In genomic region chr10:75591211-75591894, GRCm38 (mm10) we compare ENCODE assay signal across 8 mouse cellular contexts. TPM values are rescaled to one million over a fixed set of nuclear protein-coding genes. Genes with fewer than 3 reads are reported as not detected.
DNase-seq lines count a peak whose midpoint lies in the region; ATAC-seq and TF ChIP-seq lines count a peak whose summit lies in the region.

No protein-coding gene starts in this region.

- no peaks in the 10 kb centered on the region for H3K27me3 ChIP-seq in intestine, embryonic 14.5 days (replicated peaks; ENCODE audit: control insufficient read depth, insufficient read depth, low read length)
- H3K27me3 ChIP-seq in lung, postnatal 0 days (replicated peaks; ENCODE audit: insufficient read depth, low read length), result no peaks in the 10 kb centered on the region
- H3K27me3 ChIP-seq in stomach, embryonic 16.5 days (ENCODE audit: control insufficient read depth, insufficient read depth, low read length), result no peaks in the 10 kb centered on the region
- no peaks in the 10 kb centered on the region for H3K27me3 ChIP-seq in forebrain, embryonic 16.5 days (replicated peaks; ENCODE audit: control insufficient read depth, insufficient read depth, low read length)
- no peaks in the 10 kb centered on the region for H3K27me3 ChIP-seq in neural tube, embryonic 15.5 days (replicated peaks)

- no peak for ATAC-seq in intestine, embryonic 14.5 days (replicated peaks; ENCODE audit: low FRiP score, low TSS enrichment, low read depth)
- ATAC-seq in lung, postnatal 0 days, result peak; percentile 59
- peak; percentile 16; the same call in 1 of the 2 replicates for ATAC-seq in stomach, embryonic 16.5 days (ENCODE audit: insufficient read depth, low FRiP score)
- no peak for ATAC-seq in forebrain, embryonic 16.5 days
- no peak for ATAC-seq in neural tube, embryonic 15.5 days (ENCODE audit: low FRiP score)

- H3K9me3 ChIP-seq in intestine, embryonic 14.5 days (ENCODE audit: control insufficient read depth, low read length), result no peaks in the 10 kb centered on the region
- H3K9me3 ChIP-seq in lung, postnatal 0 days (ENCODE audit: low read length), result no peaks in the 10 kb centered on the region
- H3K9me3 ChIP-seq in stomach, embryonic 16.5 days (replicated peaks; ENCODE audit: control insufficient read depth, low read length), result no peaks in the 10 kb centered on the region
- no peaks in the 10 kb centered on the region for H3K9me3 ChIP-seq in forebrain, embryonic 16.5 days (ENCODE audit: control insufficient read depth, low read length)
- H3K9me3 ChIP-seq in neural tube, embryonic 15.5 days (replicated peaks), result no peaks in the 10 kb centered on the region

- 68% methylated on average over 12 of the region's 12 CpGs for WGBS in intestine, embryonic 14.5 days
- 59% methylated on average over 12 of the region's 12 CpGs for WGBS in lung, postnatal 0 days
- WGBS in stomach, embryonic 16.5 days, result 69% methylated on average over 12 of the region's 12 CpGs
- WGBS in forebrain, embryonic 16.5 days, result 82% methylated on average over 12 of the region's 12 CpGs
- WGBS in neural tube, embryonic 15.5 days, result 79% methylated on average over 12 of the region's 12 CpGs

- peak overlapping the region; percentile 7; the same call in 1 of the 2 replicates for H3K4me3 ChIP-seq in brown adipose tissue, adult 24 weeks (ENCODE audit: insufficient read depth, low read depth, low read length)
- H3K4me3 ChIP-seq in intestine, embryonic 14.5 days (ENCODE audit: low read depth, low read length), result no peak overlapping the region
- no peak overlapping the region for H3K4me3 ChIP-seq in lung, postnatal 0 days (ENCODE audit: low read depth, low read length)
- no peak overlapping the region for H3K4me3 ChIP-seq in stomach, embryonic 16.5 days (replicated peaks; ENCODE audit: low read length)
- H3K4me3 ChIP-seq in forebrain, embryonic 16.5 days (replicated peaks; ENCODE audit: low read length), result no peak overlapping the region
- H3K4me3 ChIP-seq in neural tube, embryonic 15.5 days (replicated peaks), result no peak overlapping the region

- no peaks in the 10 kb centered on the region for H3K36me3 ChIP-seq in intestine, embryonic 14.5 days (ENCODE audit: control insufficient read depth, insufficient read depth, low read length)
- no peaks in the 10 kb centered on the region for H3K36me3 ChIP-seq in lung, postnatal 0 days (ENCODE audit: insufficient read depth, low read length)
- no peaks in the 10 kb centered on the region for H3K36me3 ChIP-seq in stomach, embryonic 16.5 days (ENCODE audit: control insufficient read depth, insufficient read depth, low read length)
- no peaks in the 10 kb centered on the region for H3K36me3 ChIP-seq in forebrain, embryonic 16.5 days (ENCODE audit: control insufficient read depth, insufficient read depth)
- no peaks in the 10 kb centered on the region for H3K36me3 ChIP-seq in neural tube, embryonic 15.5 days

- H3K4me1 ChIP-seq in brown adipose tissue, adult 24 weeks (ENCODE audit: control insufficient read depth, insufficient read depth, insufficient read length, low read length), result peaks cover 3% of the 10 kb centered on the region; the same call in 1 of the 2 replicates
- peaks cover 14% of the 10 kb centered on the region for H3K4me1 ChIP-seq in intestine, embryonic 14.5 days (replicated peaks; ENCODE audit: control insufficient read depth, insufficient read depth, low read length)
- H3K4me1 ChIP-seq in lung, postnatal 0 days (ENCODE audit: insufficient read depth, low read depth, low read length), result peaks cover 31% of the 10 kb centered on the region
- H3K4me1 ChIP-seq in stomach, embryonic 16.5 days (ENCODE audit: control insufficient read depth, insufficient read depth, low read length), result peaks cover 33% of the 10 kb centered on the region
- peaks cover 7% of the 10 kb centered on the region for H3K4me1 ChIP-seq in forebrain, embryonic 16.5 days (replicated peaks; ENCODE audit: control insufficient read depth, insufficient read depth, low read length)
- H3K4me1 ChIP-seq in neural tube, embryonic 15.5 days, result peaks cover 12% of the 10 kb centered on the region

- 0 out of 2 replicates have a peak overlapping the region, but pooled peaks have one; percentile 47 for H3K4me2 ChIP-seq in intestine, embryonic 14.5 days (ENCODE audit: low read length)
- H3K4me2 ChIP-seq in lung, postnatal 0 days (replicated peaks; ENCODE audit: low read depth, low read length), result 0 out of 2 replicates have a peak overlapping the region, but pooled peaks have one; percentile 5
- no peak overlapping the region for H3K4me2 ChIP-seq in stomach, embryonic 16.5 days (ENCODE audit: low read depth, low read length)
- no peak overlapping the region for H3K4me2 ChIP-seq in forebrain, embryonic 16.5 days (ENCODE audit: low read length)
- no peak overlapping the region for H3K4me2 ChIP-seq in neural tube, embryonic 15.5 days

- DNase-seq in CD4-positive, CD25-positive, alpha-beta regulatory T cell, adult 2 months (ENCODE audit: low read depth, low spot score), result peak; percentile 91
- DNase-seq in intestine, embryonic 14.5 days (ENCODE audit: low spot score), result no peak
- DNase-seq in lung, postnatal 0 days (ENCODE audit: low spot score), result peak; percentile 84
- no peak for DNase-seq in gastrocnemius, adult 18-20 months (ENCODE audit: low spot score)

- H3K9ac ChIP-seq in intestine, embryonic 14.5 days (ENCODE audit: low read length), result no peak overlapping the region
- H3K9ac ChIP-seq in lung, postnatal 0 days (replicated peaks; ENCODE audit: low read depth), result no peak overlapping the region
- no peak overlapping the region for H3K9ac ChIP-seq in stomach, embryonic 16.5 days (ENCODE audit: low read length)
- no peak overlapping the region for H3K9ac ChIP-seq in forebrain, embryonic 16.5 days (replicated peaks; ENCODE audit: low read depth, low read length)
- H3K9ac ChIP-seq in neural tube, embryonic 15.5 days (replicated peaks), result no peak overlapping the region

- peak overlapping the region; percentile 80 for H3K27ac ChIP-seq in brown adipose tissue, adult 24 weeks (replicated peaks; ENCODE audit: low read depth, low read length)
- 0 out of 2 replicates have a peak overlapping the region, but pooled peaks have one; percentile 7 for H3K27ac ChIP-seq in intestine, embryonic 14.5 days (ENCODE audit: low read depth)
- H3K27ac ChIP-seq in lung, postnatal 0 days (ENCODE audit: low read length), result peak overlapping the region; percentile 73
- peak overlapping the region; percentile 56 for H3K27ac ChIP-seq in stomach, embryonic 16.5 days (ENCODE audit: low read length)
- no peak overlapping the region for H3K27ac ChIP-seq in forebrain, embryonic 16.5 days (ENCODE audit: low read length)
- no peak overlapping the region for H3K27ac ChIP-seq in neural tube, embryonic 15.5 days (replicated peaks)

- TF ChIP-seq CTCF in lung, postnatal 0 days (IDR thresholded peaks at IDR 0.05), result peak; percentile 33; the same call in 1 of the 2 replicates

- TF ChIP-seq EP300 in lung, postnatal 0 days (IDR thresholded peaks at IDR 0.05), result 0 out of 2 replicates have a peak, but pooled peaks have one; percentile 31

RNA-seq across cellular contexts. Expression of gene Ggt5, which starts 2.2 kb away (rescaled TPM):
- polyA plus RNA-seq in brown adipose tissue, adult 24 weeks (2012; ENCODE audit: insufficient read depth, insufficient read length, missing spikeins), result 3.1 and 4.3 TPM in 2 replicates
- polyA plus RNA-seq in intestine, embryonic 14.5 days (2014; fragmentation: Nextera tagmentation; extraction: Ambion mirVana), result 7.8 and 8.4 TPM in 2 replicates
- 3.0 and 3.4 TPM in 2 replicates for polyA plus RNA-seq in lung, postnatal 0 days (2015; fragmentation: Nextera tagmentation; extraction: Ambion mirVana)
- polyA plus RNA-seq in stomach, embryonic 16.5 days (2015; fragmentation: Nextera tagmentation; extraction: Ambion mirVana), result 4.3 and 6.5 TPM in 2 replicates
- 2.0 and 3.7 TPM in 2 replicates for polyA plus RNA-seq in forebrain, embryonic 16.5 days (2015; fragmentation: Nextera tagmentation; extraction: Ambion mirVana)
- 2.2 and 4.8 TPM in 2 replicates for polyA plus RNA-seq in neural tube, embryonic 15.5 days (2015; fragmentation: Nextera tagmentation; extraction: Ambion mirVana)
- total RNA-seq in gastrocnemius, adult 18-20 months (2021), result 1 to 10 TPM; 2.4 to 2.8 TPM

RNA-seq across cellular contexts. Expression of gene Ggt1, which starts 29.9 kb away (rescaled TPM):
- not detected in 2 replicates for polyA plus RNA-seq in brown adipose tissue, adult 24 weeks (2012; ENCODE audit: insufficient read depth, insufficient read length, missing spikeins)
- polyA plus RNA-seq in intestine, embryonic 14.5 days (2014; fragmentation: Nextera tagmentation; extraction: Ambion mirVana), result 6.7 and 12.4 TPM in 2 replicates
- 0.21 and 0.42 TPM in 2 replicates for polyA plus RNA-seq in lung, postnatal 0 days (2015; fragmentation: Nextera tagmentation; extraction: Ambion mirVana)
- polyA plus RNA-seq in stomach, embryonic 16.5 days (2015; fragmentation: Nextera tagmentation; extraction: Ambion mirVana), result 35.1 and 35.4 TPM in 2 replicates
- 0.53 and 1.0 TPM in 2 replicates for polyA plus RNA-seq in forebrain, embryonic 16.5 days (2015; fragmentation: Nextera tagmentation; extraction: Ambion mirVana)
- polyA plus RNA-seq in neural tube, embryonic 15.5 days (2015; fragmentation: Nextera tagmentation; extraction: Ambion mirVana), result 1.3 and 2.0 TPM in 2 replicates
- total RNA-seq in gastrocnemius, adult 18-20 months (2021), result under 1 TPM in 1 of 2 experiments, not detected in 1; 0.78 TPM

RNA-seq across cellular contexts. Expression of gene Lrrc75b, which starts 31.2 kb away (rescaled TPM):
- polyA plus RNA-seq in brown adipose tissue, adult 24 weeks (2012; ENCODE audit: insufficient read depth, insufficient read length, missing spikeins), result not detected in 2 replicates
- 2.3 and 3.0 TPM in 2 replicates for polyA plus RNA-seq in intestine, embryonic 14.5 days (2014; fragmentation: Nextera tagmentation; extraction: Ambion mirVana)
- polyA plus RNA-seq in lung, postnatal 0 days (2015; fragmentation: Nextera tagmentation; extraction: Ambion mirVana), result 0.52 and 0.84 TPM in 2 replicates
- polyA plus RNA-seq in stomach, embryonic 16.5 days (2015; fragmentation: Nextera tagmentation; extraction: Ambion mirVana), result 1.2 and 2.0 TPM in 2 replicates
- polyA plus RNA-seq in forebrain, embryonic 16.5 days (2015; fragmentation: Nextera tagmentation; extraction: Ambion mirVana), result 18.0 and 23.4 TPM in 2 replicates
- polyA plus RNA-seq in neural tube, embryonic 15.5 days (2015; fragmentation: Nextera tagmentation; extraction: Ambion mirVana), result 33.0 and 36.3 TPM in 2 replicates
- under 1 TPM; 0.11 to 0.12 TPM for total RNA-seq in gastrocnemius, adult 18-20 months (2021)

RNA-seq across cellular contexts. Expression of gene Susd2, which starts 52.5 kb away (rescaled TPM):
- 0.63 TPM in 1 of 2 replicates, not detected in the other for polyA plus RNA-seq in brown adipose tissue, adult 24 weeks (2012; ENCODE audit: insufficient read depth, insufficient read length, missing spikeins)
- polyA plus RNA-seq in intestine, embryonic 14.5 days (2014; fragmentation: Nextera tagmentation; extraction: Ambion mirVana), result 11.8 and 13.0 TPM in 2 replicates
- polyA plus RNA-seq in lung, postnatal 0 days (2015; fragmentation: Nextera tagmentation; extraction: Ambion mirVana), result 9.3 and 9.4 TPM in 2 replicates
- 16.1 and 18.6 TPM in 2 replicates for polyA plus RNA-seq in stomach, embryonic 16.5 days (2015; fragmentation: Nextera tagmentation; extraction: Ambion mirVana)
- 1.2 and 1.3 TPM in 2 replicates for polyA plus RNA-seq in forebrain, embryonic 16.5 days (2015; fragmentation: Nextera tagmentation; extraction: Ambion mirVana)
- 16.0 and 16.9 TPM in 2 replicates for polyA plus RNA-seq in neural tube, embryonic 15.5 days (2015; fragmentation: Nextera tagmentation; extraction: Ambion mirVana)
- 1 to 10 TPM; 1.8 to 2.3 TPM for total RNA-seq in gastrocnemius, adult 18-20 months (2021)

Comparison
In these comparisons a context has a peak if more than half of its experiments do, and no peak if none do; other contexts are left out.
1. DNase-seq: peak in CD4-positive, CD25-positive, alpha-beta regulatory T cell, adult 2 months (single experiment) and lung, postnatal 0 days (single experiment); none in intestine, embryonic 14.5 days (single experiment) and gastrocnemius, adult 18-20 months (single experiment).
2. H3K27ac ChIP-seq: peak in brown adipose tissue, adult 24 weeks (single experiment), intestine, embryonic 14.5 days (single experiment), lung, postnatal 0 days (single experiment) and stomach, embryonic 16.5 days (single experiment); none in forebrain, embryonic 16.5 days (single experiment) and neural tube, embryonic 15.5 days (single experiment).
3. ATAC-seq: peak in lung, postnatal 0 days (single experiment) and stomach, embryonic 16.5 days (single experiment); none in intestine, embryonic 14.5 days (single experiment), forebrain, embryonic 16.5 days (single experiment) and neural tube, embryonic 15.5 days (single experiment).
4. H3K4me2 ChIP-seq: peak in intestine, embryonic 14.5 days (single experiment) and lung, postnatal 0 days (single experiment); none in stomach, embryonic 16.5 days (single experiment), forebrain, embryonic 16.5 days (single experiment) and neural tube, embryonic 15.5 days (single experiment).